Mouse (Mus musculus) CD4-positive, CD25-positive, alpha-beta regulatory T cell, adult 2 months (primary cell): ENCODE data around the gene Taf1.

ENCODE experiments used
- DNase-seq: peaks from one replicate; pipeline ENCODE4 v3.0.0-alpha.2; 2012; ENCODE audit warnings: low read depth, low spot score

Taf1 gene

DNA sequence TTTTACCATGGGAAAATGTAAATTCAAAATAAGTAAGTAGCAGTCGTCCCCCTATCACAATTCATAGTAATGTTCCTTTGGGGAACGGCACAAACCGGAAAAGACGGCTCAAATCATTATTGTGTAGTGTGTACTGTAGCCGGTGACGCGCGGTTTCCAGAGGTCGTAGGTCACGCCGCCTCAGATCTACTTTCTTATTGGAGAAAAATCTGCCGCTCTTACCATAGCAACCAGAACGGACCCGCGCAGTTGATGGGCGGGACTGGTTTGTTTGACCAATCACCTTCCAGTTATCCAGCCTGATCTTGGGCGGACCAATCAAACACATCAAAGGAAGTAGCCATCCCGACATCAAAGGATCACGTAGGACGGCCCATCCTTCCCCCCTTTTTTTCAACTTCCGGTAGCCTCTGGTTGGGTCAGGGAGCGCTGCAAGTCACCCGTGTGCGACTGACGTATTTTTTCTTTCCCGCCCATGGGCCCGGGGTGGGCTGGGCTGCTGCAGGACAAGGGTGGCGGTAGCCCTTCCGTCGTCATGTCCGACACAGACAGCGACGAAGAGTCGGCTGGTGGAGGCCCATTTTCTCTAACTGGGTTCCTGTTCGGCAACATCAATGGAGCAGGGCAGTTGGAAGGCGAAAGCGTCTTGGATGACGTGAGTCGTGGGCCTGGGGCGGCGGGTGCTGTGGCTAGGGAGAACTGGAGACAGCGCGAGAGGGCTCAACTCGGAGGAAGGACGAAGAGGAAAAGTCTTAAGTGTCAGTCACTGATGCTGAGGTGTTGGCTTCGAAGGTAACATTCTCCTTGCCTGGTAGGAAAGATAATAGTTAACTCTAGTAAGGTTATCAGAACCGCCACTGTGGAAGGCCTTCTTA lies at the start of gene Taf1:
Gene Taf1, plus strand, starts transcription at position 388 of the 875 bp plus-strand sequence.
- peak; percentile 95 for DNase-seq

DNA sequence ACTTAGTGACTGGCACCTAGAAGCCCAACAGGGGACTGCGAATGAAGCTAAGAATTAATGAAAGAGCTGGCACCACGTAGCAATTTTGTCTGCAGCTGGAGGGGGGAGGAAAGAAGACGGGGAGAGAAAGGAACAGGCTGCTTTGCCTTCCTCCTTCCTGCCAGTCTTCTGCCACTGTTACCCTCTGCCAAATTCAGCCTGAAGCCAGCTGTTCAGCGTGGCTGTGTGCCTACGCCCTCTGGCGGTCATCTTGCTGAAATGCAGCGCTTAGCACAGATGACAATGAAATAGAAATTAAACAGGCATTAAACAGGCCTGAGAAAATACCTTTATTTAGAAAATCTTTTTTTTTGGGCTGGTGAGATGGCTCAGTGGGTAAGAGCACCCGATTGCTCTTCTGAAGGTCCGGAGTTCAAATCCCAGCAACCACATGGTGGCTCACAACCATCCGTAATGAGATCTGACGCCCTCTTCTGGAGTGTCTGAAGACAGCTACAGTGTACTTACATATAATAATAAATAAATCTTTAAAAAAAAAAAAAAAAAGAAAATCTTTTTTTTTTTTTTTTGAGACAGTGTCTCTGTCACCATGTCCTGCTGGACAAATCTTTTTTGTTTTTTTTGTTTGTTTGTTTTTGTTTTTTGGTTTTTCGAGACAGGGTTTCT lies 45.9 kb upstream of the Taf1 start:
- DNase-seq = peak; percentile 77

DNA sequence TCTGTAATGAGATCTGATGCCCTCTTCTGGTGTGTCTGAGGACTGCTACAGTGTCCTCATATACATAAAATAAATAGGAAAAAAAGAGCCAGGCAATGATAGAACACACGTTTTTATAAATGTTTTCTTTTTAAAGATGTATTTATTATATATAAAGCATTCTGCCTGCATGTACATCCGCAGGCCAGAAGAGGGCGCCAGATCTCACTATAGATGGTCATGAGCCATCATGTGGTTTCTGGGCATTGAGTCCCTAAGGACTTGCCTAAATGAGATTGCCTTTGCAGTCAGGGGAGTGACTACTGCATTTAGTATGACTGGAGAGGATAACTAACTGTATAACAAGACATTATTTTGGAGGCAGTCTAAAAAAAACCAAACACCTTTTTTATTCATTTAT lies 27.9 kb upstream of the Taf1 start:
- DNase-seq = peak; percentile 66

DNA sequence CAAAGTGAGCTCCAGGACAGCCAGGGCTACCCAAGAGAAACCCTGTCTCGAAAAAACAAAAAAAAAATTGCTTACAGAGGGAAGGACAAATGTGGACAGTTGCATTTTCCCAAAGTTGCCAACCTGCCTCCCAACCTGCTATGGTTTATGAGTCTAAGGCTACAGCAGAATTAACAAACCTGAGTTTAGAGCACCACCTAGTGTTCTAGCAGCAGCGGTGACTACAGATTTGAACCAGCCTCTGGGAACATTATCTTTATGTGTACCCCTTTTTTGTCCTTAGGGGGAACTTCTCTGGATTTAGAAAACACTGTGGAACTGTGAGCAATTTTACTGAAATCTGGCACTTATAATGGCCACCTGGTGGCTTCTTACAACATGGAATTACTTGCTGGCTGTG lies 16.8 kb upstream of the Taf1 start:
- peak; percentile 40 for DNase-seq

DNA sequence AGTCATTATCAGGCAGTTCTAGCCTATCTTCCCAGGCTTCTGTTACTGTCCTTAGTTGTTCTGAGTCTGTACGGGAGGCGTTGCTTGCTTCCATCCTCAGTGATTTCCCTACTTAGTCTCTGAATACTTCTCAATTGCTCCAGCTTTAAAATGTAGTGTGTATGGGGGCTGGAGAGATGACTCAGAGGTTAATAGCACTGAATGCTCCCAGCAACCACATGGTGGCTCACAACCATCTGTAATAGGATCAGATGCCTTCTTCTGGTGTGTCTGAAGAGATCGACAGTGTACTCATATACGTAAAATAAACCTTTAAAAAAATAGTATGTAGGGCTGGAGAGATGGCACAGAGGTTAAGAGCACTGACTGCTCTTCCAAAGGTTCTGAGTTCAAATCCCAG lies 14.5 kb upstream of the Taf1 start:
- no peak for DNase-seq

DNA sequence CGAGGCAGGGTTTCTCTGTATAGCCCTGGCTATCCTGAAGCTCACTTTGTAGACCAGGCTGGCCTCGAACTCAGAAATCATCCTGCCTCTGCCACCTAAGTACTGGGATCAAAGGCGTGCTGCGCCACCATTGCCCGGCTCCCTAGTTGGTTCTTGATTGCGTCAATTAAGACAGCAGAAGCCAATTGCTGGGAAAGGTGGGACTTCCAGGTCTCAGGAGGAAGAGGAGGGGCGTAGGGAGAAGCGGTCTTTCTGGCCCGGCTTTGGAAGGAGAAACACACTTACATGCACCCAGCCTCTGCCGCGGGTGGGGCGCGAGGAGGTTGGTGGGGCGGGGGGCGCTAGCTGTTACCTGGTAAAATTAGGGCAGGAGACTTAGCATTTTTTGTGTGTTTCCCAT lies 10.5 kb upstream of the Taf1 start:
- DNase-seq = peak; percentile 12

DNA sequence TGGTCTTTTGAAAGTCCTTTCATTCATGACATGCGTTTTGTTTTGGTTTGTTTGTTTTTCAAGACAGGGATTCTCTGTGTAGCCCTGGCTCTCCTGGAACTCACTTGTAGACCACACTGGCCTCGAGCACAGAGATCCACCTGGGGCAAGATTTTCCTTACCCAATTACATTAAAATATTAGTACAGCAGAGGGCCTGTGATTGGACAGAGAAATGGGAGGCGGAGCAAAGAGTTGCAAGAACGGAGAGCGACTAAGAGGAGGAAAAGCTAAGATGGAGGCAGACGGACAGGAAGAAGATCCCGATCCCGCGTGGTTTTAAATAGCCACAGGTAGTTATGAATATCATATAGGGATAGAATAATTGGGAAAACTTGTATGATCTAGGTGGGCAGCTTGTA lies 5.2 kb upstream of the Taf1 start:
- DNase-seq = peak; percentile 59

DNA sequence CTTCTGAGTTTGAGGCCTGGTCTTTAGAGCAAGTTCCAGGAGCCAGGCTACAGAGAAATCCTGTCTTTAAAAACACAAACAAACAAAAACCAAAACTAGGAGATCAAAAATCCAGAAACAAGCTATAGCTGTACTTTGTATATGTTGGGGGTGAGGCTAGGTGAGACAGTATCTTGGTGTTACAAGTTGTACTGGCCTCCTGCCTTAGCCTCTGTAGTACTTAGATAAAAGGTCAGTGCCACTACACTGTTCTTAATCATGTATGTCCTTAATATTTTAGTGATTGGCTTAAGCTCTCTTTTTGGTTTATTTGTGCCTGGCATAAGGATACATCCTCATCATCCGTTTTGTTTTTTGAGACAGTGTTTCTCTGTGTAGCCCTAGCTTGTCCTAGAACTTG lies 52.9 kb downstream of the Taf1 start:
- no peak for DNase-seq

DNA sequence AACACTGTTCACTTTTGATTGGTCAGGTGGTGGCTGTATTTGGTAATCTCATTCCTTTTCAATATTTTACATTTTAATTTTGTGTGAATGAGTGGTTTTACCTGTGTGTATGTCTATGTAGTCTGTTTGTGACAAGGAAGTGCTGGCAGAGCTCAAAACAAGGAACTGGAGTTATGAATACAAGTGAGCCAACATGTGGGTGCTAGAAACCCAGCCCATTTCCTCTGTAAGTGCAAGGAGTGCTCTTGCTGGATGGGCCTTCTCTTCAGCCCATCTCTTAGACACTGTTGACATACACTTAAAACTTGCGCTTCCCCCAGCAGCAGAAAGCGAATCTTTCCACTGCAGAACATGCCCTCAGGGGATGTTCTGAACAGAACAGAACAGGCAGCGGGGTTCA lies 83.6 kb downstream of the Taf1 start:
- peak; percentile 3 for DNase-seq

DNA sequence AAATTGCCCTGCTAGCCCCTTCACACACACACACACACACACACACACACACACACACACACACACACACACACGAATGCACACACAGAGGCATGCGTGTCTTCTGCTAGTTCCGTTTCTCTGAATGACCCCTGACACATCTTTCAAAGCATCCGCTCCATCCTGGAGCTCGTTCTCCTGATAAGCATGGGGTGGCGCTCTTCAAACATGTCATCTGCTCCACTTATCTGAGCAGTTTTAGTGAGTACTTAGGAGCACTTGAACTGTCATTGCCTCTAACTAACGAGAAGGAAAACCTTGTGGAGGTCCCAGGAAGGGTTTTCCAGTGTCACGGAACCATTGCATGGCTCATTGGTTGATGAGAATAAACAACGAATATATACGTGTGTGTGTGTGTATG lies 85.4 kb downstream of the Taf1 start:
- DNase-seq = no peak

DNA sequence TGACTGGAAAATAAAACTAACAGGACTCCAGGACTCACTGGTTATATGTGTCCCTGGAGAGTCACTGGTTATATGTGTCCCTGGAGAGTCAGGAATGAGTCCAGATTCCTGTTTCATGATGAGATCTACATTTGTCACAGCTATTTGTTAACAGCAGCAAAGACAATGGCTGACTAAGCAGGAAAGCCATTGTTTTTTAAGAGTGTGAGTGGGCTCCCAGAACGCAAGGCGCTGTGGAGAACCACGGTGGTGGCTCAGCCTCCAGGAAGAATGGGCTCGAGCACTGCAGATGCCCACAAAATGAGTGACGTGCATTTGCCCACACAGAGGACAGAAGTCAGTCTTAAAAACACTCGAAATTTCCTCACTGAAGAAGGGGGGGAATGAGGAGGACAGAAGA lies 87.8 kb downstream of the Taf1 start:
- DNase-seq = no peak

DNA sequence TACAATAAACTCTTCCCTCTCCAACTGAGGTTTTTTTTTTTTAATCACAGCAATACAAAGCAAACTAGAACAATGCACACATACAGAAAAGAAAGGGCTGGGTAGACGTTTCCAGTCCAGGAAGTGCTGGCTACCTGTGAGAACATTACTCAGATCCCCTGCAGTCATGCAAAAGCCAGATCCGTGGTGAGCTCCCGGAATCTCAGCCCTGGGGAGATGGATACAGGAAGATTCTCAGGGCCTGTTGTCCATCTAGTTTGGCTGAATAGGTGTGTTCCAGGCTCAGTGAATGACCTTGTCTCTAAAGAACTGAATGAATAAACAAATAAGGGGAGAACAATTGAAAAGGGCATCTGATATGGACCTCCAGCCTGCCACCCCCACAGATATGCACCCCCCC lies 90.0 kb downstream of the Taf1 start:
- no peak for DNase-seq

DNA sequence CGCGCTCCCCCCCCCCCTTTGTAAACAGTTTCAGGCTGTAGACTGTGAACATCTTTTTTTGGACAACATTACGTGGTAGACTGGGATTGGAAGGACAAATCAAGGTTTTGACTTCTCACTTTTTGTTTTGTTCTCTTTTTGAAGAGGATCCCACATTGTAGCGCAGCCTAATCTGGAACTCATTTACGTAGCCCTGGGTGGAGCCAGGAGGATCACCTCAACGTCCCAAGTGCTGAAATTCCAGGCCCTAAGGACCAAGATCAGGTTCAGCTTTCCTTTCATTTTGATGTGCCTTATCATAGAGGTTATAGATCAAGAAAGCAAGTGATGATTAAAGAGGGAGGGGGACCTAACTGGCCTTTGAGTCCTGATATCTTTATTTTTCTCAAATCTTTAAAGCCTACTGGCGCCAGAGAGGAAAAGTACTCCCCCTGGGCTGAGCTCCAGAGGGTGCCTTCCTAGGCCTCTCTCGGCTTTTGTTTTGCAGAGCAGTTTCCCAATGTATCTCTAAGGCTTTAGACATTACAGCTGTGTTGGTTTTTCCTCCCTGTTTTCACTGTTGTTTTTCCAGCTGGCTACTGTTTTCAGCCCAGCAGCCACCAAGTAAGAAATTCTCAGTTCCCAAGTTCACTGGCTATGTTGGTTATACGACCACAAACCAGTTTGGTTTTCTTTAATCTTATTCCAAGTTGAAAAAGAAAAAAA lies 104.4 kb downstream of the Taf1 start:
- no peak for DNase-seq

DNA sequence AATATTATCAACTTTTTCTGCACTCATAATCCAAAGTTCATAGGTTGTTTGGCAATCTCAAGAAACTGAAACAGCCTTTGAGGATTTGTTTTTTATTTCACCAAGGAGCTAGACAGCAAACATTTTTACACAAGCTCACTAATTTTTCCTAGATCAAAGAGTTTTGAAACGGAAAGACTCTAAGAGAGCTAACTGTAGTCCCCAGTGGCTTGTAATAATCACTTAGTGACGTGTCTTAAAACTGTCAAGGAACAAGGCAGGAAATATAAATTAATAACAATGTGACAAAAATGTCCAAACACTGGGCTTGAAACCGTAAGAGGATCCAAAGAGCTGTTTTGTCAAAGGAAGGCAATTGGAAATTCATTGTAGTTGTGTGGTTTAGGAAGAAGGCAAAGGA lies 106.3 kb downstream of the Taf1 start:
- peak; percentile 42 for DNase-seq

DNA sequence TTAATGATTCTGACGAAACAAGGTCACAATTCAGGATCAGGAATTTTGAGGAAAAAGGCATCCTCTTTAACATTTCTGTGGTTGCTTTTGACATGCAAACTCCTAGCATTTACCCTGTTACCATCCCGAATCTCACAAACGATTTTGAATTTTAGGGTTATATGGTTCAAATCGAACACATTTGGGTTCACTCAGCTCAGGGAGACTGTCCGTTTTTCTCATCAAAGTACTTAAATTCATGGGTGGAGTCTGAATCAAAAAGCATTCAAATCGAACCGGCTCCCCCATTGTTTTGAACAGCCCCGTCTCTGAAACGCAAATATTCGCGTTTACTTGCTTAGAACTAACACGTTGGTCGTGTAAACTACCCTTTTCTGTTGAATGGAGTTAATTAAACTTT lies 106.8 kb downstream of the Taf1 start:
- DNase-seq = no peak

DNA sequence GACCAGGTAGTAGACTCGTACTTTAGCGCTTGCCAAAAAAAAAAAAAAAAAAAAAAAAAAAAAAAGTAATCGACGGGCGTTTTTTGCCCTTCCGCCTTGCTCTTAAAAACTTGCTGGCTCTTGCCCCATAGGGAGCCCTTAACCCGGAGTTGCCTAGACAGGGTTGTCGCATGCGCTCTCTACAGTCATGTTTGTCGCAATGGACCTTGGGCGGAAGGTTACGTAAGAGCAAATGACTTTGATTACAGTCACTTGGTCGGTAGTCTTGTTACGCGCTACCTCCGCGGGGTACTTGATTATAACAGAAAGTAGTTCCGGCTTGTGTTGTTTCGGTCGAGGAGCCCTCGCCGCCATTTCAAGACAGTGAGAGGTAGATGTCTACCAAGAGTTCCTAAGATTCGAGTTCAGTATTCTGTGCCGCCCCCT lies 107.2 kb downstream of the Taf1 start, which contains the start of gene Ogt:
Gene Ogt, plus strand, starts transcription at position 320 of the 426 bp plus-strand sequence.
- DNase-seq = peak; percentile 95

DNA sequence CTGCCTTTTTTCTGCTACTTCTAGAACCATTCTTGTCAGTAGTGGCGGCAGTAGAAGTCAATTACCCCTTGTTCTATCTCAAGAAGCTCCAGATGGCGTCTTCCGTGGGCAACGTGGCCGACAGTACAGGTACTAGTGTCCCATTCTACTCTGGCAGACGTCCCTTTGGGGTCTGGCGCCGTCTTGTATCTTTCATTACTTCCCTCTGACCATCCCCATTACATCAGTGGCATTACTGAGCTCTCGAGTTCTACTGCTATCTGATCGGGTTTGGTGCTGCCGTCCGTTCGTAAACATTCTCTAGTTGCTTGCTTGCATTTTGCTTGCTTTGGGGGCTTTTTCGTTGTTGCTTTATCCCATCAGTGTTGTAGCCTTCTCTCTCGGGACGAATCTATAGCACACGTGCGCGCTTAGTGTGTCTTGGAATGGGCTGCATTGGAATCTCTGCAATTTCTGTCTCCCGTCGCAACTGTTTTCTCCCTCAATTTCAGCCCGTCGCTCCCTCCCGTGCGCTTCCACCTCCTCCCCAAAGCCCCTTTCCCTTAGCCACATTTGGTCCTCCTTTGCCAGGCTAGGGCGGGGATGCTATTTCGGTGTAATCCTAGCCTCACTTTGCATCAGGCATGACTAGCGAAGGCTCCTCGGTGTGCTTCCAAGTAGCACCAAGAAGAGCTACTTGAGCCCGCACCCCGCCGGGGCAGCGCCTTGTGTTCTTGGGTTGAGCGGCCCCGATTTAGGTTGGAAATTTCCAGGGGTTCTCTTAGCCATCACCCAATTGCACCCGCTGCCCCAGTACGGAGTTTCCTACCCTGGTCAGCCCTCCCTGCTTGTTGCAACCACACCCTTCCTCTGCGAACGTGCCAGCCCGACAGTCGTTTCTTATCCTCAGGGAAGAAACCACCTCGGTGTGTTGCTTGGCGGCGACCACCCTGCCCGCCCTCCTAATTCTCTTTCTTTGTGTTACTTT lies 107.9 kb downstream of the Taf1 start:
- DNase-seq = peak; percentile 41

DNA sequence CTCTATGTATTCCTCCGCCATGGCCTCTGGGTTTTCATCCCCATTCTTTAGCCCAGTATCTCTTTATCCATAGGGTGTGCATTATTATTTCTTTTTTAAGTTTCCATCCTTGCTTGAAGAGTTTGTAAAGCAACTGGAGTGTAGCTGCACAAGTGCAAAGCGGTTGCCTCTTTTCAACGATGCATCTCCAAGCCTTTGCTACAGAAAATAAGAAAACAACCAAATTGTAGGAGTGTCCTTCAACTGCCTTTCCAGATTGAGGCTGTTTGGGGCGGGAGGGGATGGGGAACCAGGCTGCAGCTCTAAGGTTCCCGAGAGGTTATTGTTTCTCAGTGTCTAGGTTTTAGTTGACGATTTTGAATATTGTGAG lies 108.6 kb downstream of the Taf1 start:
- peak; percentile 6 for DNase-seq

DNA sequence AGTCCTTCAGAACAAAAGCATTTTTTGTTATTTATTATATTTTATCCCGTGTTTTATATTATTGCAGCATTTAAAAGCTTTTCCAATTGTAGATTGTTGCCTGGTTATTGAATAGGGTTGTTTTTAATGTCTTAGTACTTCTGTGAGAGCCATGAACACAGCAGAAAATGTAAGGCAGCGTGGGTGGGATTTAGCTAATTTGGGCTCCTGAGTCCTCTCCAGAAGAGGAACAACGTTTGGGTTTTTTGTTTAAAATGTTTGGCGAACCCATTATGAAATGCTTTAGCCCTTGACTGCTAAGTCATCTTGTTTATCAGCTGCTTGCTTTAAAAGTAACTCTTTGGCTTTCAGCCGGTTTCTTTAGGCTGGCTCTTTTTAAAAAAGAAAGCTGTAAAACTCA lies 109.6 kb downstream of the Taf1 start:
- DNase-seq = no peak

DNA sequence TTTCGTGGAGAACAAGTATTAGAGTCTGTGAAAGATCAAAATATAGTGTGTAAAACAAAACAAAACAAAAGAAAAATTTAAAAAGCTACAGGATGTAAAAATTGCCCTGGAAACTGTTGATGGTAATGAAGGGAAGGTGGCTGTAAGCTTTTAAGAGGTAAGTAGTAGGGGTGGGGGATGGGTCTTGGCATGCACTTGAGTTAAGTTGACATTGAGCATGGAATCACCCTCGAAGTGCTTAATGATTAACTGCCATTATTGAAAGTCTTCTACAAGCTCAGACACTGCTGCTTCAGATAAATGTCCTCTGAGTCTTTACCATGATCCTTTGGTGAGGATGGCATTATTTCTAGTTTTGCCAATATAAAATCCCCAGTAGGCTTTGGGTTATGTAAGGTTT lies 112.8 kb downstream of the Taf1 start:
- peak; percentile 9 for DNase-seq

DNA sequence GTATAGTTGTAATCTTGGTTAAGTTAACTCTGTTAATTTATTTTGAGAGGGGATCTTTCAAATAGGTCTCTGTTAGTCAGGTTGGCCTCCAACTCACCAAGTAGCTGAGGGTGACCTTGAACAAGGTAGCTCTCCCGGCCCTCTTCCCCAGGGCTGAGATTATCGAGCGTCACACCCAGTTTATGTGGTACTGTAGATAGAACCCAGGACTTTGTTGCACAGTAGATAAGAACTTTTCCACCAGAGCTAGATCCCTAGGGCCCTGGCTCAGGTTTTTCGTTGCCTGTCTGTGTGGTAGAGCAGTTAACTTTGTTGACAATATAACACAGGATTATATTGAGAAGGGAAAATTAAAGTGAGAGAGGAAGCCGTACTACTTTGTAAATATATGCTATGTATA lies 114.1 kb downstream of the Taf1 start:
- DNase-seq = no peak
